Mouse (Mus musculus): ENCODE results near the gene Vps52.

The Vps52 gene

DNA sequence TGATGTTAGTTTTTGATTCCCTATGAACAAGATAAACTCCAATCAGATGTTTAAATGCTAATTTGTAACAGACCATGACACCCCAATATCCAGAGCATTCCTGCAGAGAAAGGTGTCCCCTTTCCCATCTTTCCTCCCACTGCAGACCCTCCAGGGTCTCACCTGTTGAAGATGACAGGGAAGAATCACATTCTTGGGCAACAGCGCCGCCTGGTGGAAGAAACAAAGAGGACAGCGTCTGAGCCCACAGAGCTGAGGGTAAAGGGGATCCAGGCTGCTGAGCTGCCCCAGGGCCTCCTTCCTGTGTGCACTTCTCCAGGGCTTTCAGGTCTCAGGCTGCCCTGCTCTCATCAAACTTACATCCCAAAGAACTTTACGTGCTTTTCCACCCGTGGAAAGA, 47.8 kb downstream of the Vps52 start:
- DNase-seq (ENCODE audit: low read depth, low spot score): no peak

DNA sequence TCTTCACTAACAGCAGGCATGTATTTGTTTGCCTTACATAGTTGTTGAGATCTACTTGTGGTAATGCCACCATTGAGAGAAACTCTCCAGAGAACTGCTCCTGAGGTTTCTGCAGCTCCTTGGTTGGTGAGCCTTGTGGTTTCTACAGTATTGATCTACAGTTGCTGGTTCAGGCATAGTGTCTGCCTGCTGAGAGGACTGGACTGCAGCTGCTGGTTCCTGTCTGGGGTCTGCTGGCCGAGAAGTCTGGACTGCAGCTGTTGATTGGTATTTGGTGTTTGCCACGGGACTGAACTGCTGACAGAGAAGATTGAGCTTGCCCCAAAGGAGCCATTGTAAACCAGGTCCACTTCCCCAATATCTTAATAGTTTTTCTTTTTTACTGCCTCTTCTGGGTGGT, 51.0 kb downstream of the Vps52 start:
- no peak for DNase-seq (ENCODE audit: low read depth, low spot score)

DNA sequence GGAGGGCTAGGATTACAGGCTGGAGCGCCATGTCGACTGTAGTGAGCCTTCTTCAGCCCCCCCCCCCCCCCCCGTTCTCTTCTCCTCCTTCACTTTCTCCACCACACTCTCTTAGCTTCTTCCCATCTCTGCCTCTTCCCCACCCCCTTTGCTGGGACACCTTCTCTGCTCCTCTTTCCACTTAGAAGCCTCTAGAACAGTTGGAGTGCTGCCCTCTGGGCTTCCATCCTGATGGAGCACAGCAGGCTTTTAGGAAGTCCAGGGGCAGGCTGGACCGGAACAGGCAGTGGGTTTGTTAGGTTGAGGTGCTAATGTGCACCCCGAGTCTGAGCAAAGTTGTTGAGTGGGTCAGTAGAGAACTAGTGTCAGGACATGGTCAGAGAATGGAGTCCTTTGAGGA, 54.5 kb downstream of the Vps52 start:
- no peak for DNase-seq (ENCODE audit: low read depth, low spot score)

DNA sequence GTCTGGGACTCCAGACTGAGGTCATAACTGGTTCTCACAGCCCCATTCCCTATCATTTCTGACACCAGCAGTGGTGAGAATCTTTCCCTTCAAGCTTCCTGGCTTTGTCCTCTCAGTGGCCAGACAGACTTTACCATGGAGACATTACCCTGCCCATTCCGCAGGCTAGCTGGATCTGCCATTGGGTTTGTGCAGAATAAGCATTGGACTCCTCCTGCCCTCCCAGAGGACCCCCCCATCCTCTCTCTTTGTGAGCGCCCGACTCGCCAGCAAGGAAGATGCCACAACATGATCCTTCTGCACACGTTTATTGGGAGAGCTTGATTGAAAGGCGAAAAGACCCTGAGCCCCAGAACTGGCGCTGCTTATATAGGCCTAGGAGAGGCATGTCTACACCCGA, 57.8 kb downstream of the Vps52 start:
- DNase-seq (ENCODE audit: low read depth, low spot score): no peak
